Mouse (Mus musculus) spleen, embryonic (tissue): Measurements from ENCODE around the gene Fxyd2.

Experiments
- CTCF ChIA-PET: fragments of 350-600 bp; sonication (Branson Sonifier 250); formaldehyde crosslinking; loops from one replicate; lab custom pipeline; 2022; lab: Charles Lee

The Fxyd2 gene

DNA sequence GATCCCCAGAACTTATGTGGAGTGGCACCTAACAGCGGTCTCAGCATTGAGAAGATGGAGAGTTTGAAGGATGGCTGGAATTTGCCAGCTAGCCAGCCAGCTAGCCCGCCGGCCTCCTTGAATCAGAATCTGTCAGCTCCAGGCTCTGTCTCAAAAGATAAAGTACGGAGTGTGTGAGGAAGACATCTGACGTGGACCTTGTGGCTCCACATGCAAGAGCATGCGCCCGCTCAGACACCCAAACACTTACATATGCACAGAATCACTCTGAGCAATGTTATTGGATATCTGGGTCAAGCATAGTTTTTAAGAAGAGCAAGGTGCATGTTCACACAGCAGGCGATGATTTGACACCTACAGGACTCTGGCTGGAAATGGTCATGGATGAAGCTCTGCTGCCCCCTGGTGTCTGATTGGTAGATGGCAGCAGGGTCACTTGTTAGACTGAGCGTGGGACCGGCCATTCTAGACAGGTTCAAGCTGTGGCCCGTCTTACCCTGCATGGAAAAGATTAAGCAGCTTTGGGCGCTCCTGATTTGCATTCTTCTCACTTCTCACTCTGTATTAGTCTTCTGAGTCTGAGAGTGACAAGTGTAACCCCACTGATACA is 11.0 kb upstream of the Fxyd2 start:
- CTCF ChIA-PET: interaction anchor here (1.0 to 2.1 kb wide), 6 partner anchors 87 to 366 kb away, joined by 3 to 10 read pairs (median 5); no protein-coding TSS in a partner anchor

DNA sequence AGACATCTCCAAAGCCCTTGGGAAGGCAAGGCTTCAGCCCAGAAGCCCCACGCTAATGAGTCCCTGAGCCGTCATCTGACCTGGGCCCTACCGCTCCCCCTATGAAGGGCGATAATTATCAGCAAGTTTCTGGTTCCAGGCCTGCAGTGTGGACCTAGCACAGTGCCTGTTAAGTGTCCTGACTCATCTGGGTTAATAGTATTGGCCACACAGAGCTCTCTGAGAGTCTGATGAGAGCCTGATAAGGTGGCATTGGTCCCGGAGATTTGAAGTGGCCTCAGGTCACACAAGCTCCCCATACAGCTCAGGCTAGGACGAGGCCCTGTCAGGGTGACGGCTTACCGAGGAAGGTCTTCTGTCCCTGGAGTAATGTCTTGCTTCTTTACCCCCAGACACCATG is 9.9 kb upstream of the Fxyd2 start:
- CTCF ChIA-PET: interaction anchor here (0.8 to 2.1 kb wide), 5 partner anchors 81 to 367 kb away, joined by 3 to 10 read pairs (median 5); no protein-coding TSS in a partner anchor

DNA sequence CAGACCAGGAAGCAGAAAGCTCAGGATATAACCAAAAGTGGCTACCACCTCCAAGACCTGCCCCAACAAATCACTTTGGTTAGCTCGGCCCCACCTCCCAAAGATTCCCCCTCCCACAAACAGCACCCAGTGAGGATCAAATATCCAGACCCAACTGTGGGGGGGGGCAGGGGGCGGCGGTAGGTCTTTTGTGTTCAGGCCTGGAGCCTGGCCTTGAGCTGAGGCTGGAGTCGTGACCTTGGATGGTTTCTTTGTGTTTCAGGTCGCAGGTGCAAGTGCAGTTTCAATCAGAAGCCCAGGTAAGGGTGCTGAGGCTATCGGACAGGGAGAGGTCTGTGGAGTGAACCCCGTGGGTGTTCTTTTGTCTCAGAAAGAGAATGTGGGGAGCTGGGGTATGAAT is 8.2 kb upstream of the Fxyd2 start:
- CTCF ChIA-PET: no interaction called here

DNA sequence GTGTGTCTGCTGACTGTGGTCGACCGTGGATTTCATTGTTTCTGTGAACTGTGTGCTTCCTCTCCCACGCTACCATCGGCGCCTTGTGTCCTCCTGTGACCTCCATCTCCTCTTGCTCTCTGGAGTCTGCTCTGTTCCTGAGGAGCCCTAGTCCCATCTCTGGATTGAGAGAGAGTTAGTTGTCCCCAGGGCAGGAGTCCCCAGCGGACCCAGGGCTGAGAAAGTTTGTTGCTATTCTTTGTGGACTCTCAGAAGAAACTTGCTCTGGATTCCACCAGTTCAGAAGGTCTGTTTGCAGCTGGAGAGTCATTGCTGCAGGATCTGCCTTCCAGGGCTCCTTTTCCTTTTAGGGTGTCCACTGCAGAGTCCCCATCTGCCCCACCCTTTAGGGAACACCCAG is 4.3 kb upstream of the Fxyd2 start:
- CTCF ChIA-PET: no interaction called here

DNA sequence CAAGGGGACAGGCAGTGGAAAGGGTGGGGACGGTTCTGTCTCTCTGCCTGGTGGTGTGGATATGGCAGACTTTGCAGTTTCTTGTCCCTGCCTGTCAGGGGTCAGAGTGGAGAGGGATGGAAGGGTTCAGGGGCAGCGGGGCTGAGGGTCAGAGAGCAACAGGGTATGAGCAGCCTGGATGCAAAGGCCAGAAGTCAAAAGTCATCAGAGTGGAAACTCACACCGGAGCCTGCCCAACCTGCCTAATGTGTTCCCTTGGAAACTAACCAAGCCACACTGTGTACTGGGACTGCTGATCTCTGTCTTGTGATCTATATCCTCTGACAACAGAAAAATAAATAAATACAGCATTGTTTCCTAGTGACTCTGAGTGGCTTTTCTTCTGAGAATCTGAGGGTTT is 3.7 kb upstream of the Fxyd2 start:
- CTCF ChIA-PET: no interaction called here

DNA sequence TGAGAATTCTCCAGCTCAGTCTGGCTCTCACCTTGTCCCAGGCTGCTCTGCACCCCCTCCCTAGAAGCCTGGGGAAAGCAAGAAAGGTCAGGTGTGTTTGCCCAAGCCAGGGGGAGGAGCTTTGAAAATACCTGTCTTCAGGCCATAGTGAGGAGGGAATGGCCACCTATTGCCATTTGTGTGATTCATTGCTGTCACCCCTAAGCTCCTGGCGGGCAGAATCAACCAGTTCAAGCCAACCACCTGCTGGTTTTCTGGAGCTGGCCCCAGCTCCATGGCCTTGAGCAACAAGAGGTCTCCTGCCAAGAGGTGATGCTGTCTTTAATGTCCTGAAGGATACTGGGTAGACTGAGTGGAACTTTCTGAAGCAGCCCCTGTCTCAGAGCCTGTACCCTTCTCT is 1.1 kb upstream of the Fxyd2 start:
- CTCF ChIA-PET: no interaction called here

DNA sequence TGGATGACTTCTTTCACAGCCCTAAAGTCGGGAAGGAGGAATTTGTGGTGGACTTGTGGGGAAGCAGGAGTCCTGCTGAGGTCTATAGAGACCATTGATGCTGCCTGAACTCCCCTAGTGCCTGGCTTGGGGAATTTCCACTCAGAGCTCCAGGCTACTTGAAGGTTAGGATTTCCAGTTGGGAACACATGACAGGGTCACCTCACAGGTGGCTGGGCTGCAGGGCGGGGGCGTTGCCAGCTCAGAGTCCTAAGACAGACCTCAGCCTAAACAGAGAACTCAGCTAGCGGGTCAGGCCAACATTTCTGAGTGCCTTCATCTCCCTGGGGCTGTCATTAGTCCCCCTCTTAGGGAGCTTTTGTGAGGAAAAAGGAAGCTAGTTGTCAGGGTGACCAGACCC is 2.4 kb downstream of the Fxyd2 start:
- CTCF ChIA-PET: no interaction called here

DNA sequence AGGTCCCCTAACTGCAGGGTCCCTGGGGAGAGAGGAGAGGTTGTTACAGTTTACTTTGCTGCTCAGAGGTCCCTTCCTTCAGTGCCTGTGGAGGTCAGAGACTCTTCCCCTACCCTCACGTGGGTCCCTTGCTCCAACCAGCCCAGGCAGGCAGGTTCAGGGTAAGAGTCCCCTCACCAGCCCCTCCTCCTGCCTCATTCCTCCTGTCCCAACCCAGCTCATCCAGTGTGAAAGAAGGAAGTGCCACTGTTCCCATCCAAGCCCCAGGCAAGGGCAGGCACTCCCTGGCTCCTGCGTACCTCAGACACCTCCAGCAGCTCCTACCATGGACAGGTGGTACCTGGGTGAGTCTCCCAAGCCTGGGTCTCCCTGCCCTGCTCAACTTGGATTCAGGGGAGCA is 3.5 kb downstream of the Fxyd2 start:
- CTCF ChIA-PET: no interaction called here

DNA sequence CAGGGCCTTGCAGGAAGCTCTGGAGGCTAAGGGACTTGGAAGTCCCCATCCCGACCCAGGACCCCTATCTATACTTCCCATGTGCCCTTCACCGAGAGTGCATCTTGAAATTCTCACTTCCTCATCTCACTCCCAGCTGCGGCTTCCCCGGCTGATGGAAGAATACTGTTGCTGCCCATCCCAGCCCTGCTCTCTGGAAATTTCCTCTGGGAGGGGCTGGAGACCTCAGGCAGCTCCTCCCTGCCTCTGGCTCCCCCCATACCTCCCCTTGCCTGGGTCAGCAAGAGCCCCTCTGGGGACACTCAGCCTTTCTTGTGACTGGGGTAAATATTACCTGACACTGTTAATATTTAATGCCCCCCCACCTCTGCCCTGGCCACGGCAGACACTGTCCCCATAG is 6.2 kb downstream of the Fxyd2 start:
- CTCF ChIA-PET: no interaction called here

DNA sequence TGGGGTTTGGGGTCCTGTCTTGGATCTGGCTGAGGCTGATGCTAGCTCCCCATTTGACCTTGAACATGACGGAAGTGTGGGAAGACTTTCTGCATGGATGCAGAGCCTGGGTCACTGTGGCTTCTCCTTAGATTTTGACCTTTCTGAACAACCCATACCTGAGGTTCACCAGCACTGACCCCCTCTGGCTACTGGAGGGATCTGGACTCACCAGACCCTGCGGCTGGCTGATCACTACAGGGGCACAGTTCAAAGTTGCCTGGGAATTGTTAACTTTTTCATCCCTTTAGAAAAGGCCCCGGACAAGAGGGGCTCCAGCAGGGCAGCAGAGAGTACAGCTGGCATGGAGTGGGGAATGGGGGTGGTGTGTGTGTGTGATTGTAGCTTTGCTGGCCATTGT is 7.3 kb downstream of the Fxyd2 start:
- CTCF ChIA-PET: interaction anchor here (1.1 kb wide), 1 partner anchor 171 kb away, joined by 5 read pairs; no protein-coding TSS in a partner anchor

DNA sequence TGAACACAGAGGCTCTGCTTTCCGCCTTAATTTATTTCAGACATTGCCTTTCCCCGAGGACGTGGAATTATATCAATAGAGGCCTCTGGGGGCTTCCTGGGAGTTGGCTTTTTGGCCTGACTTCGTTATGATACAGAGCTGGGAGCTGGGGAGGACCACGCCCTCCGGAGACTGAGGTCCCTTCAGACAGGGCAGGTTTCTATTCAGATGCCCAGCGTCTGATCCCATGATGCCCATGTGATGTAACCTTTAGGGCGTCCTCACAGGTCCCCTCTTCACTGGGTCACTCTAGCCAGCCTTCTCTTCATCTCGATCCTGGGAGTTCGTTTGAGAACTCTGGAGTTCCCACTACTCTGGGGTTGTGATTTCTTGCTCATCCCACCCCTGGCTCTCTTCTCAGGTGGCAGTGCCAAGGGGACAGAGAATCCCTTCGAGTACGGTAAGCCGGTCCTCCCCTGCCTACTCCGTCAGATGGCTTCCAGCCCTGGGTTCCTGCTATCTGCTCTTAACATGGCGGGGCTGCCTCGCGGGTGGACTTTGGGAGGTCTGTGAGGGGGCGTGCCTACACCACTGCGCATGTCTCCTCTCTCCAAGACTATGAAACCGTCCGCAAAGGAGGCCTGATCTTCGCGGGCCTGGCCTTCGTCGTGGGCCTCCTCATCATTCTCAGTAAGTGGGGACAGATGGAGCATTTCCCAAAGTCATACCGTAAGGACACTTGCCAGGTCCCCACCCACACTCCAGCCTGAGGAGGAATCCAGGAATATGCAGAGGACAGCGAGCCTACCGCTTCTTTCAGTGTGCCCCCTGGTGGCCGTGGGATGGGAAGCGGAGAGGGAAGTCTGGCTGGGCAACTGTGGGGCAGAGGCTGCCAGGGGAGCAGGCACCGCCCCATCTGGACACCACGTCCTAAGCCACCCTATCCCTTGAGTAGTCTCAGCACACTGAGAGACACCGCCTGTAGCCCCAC is 8.5 kb downstream of the Fxyd2 start:
- CTCF ChIA-PET: interaction anchor here (0.8 kb wide), 1 partner anchor 213 kb away, joined by 4 read pairs; no protein-coding TSS in a partner anchor

DNA sequence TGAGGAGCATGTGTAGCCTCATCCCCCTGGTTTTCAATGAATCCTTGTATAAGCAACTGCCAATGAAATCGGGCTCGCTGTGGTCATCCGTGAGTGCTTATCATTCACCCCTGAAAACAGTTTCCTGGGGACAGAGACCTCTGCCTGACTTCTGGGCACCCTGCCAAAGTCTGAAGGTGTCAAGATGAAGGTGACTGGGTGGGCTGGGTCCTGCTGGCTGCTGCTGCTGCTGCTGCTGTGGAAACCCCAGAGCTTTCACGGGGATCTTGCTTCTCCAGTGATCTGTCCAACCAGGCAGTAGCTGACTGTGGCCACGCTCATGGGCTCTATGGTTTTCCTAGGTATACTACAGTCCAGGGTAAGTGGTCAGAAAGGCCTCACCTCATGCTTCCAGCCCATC is 10.7 kb downstream of the Fxyd2 start:
- CTCF ChIA-PET: no interaction called here

DNA sequence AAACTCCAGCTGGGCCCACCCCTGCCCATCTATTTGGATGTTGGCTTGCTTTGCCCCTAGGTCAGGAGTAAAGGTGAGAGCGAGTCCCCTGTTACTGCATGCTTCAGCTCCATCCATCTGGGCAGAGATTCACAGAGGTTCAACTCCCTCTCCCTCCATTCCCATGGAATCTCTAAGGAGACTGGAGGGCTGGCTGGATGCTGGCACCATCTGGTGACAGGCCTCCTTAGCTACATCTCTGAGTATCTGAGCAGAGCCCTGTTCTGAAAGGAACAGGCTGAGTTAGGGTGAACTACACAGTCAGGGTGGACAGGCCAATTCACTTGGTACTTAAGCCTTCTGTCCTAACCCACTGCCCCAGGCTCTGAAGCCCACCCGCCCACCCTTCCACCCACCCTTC is 11.1 kb downstream of the Fxyd2 start:
- CTCF ChIA-PET: no interaction called here

DNA sequence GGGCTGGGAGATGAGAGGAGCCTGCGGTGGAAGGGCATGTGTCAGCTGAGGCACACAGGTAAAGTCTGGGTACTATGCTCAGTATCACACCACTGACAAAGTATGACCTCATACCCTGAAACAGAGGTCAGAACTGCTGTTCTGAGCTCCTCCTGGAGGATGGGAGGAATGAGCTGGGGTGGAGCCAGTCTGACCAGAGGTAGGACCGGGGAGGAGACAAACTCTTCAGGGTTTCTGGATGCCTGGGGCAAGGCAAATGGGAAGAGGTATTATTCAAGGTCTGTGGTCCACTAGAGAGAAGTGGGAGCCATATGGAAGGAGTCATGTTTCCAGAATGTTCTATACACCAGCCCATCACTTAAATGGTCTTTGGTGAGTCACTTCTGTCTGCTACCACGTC is 11.6 kb downstream of the Fxyd2 start:
- CTCF ChIA-PET: no interaction called here

DNA sequence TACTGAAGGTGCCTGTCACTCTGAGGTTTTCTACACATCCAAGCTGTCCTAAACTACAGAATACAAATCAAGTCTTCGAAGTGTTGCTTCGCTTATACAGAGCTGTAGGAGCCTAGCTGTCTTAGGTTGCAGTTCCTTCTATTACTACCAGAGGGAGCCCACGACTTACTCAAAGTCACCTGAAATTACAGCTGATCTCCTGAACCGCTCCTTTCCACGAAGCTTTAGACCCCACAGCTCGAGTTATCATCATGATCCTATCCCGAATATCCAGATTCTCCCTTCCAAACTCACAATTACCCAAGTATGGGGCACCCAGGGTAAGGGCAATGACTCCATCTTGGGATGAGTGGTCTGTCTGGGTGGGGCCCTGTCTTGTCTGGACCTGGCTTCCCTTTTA is 12.3 kb downstream of the Fxyd2 start:
- CTCF ChIA-PET: no interaction called here

DNA sequence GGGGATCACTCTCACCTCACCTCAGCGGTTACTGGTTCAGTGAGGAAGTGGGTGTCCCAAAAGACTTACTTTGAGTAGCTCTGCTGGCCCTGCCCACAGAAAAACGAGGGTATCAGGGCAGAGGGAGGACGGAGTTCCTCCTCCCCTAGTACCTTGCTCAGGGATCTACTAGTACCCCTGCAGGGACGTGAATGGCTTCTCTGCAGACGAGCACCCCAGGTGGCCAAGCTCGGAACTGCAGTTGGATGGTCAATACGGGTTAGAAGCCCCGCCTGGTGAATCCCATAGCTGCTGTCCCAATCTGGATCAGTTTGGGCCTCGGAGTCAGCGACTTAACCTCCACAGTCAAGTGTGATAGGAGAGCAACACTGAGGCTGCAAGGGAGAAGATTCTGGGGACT is 12.8 kb downstream of the Fxyd2 start:
- CTCF ChIA-PET: interaction anchor here (0.8 kb wide), 1 partner anchor 267 kb away, joined by 3 read pairs; no protein-coding TSS in a partner anchor

DNA sequence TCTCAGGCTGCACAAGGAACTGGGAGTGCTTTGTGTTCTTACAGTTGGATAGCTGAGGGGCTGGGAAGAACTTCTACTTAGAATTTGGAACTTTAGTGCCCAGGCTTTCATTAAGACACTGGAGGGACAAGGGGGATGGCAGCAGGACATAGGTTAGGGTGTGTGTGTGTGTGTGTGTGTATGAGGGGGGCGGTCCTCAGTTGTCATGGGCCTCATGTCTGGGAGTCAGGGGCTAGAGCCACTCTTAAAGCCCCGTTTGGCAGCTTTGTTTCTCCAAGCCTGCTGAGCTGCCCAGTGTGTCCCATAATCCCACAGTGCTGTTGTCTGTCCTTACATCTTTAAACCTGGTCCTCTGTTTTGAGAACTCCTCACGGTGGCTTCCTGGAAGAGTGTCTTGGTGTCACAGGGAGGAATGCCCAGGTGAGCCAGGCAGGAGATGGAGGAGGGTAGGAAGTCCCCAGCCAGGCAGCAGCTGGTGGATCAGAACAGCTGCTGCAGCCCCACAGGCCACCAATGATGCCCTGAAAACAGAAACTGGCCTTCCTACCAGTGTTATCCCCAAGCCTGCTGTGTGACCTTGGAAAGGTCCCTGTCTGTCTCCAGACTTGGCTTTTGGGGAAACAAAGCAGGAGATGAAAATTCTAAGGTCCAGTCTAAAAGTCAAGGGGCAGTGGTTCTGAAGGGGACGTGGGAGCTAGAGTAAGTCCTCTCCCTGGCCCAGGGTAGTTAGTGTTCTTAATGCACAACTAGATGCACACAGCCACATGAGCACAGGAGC is 13.4 kb downstream of the Fxyd2 start:
- CTCF ChIA-PET: interaction anchor here (0.8 kb wide), 1 partner anchor 268 kb away, joined by 3 read pairs; no protein-coding TSS in a partner anchor

DNA sequence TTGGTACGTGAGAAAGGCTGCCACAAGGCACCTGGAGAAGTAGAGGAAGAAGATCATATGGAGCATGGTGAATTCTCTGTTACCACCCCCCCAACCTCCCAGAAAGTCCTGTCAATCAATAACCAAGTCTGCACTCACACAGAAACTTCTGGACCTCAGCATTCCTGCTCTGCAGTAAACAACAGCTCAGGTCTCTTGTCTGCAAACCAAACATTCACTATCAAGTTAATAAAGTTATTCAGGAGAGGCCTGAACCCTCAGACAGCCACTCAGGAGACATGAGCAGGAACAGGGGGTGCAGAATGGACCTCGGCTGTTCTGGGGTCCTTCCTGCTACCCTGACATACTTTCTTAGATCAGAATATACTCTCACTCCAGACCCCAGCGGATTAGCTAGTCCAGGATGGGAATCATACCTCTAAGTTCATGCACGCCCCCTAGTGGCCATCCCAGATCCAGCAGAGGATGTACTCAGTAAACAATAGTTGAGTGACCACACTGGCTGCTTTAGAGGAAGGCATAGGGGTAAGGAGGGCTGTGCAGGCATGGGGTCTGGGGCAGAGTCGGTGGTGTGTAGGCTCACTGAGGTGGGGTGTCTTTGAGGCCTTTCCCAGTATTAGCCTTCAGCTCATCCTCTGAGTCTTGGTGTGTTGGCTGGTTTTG is 14.1 kb downstream of the Fxyd2 start:
- CTCF ChIA-PET: interaction anchor here (0.6 kb wide), 1 partner anchor 1140 kb away, joined by 3 read pairs; no protein-coding TSS in a partner anchor

DNA sequence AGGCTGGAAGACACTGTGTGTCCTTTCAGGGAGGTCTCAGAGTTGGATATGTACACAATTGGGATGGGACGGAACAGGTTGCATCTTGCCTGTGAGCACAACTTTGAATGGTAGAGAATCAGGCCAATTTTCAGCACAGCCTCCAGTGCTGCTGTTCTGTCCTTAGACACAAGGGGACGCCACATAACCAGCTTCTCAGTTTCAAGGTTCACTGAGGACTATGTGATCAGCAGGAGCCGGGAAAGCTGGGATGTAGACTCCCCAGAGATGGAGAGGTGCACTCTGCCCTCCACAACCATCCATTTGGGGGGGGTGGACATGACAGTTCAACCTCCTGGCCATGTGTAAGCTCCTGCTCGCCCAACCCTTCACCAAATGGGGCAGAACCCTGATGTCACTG is 16.4 kb downstream of the Fxyd2 start:
- CTCF ChIA-PET: interaction anchor here (0.9 kb wide), 1 partner anchor 34 kb away, joined by 3 read pairs; no protein-coding TSS in a partner anchor

DNA sequence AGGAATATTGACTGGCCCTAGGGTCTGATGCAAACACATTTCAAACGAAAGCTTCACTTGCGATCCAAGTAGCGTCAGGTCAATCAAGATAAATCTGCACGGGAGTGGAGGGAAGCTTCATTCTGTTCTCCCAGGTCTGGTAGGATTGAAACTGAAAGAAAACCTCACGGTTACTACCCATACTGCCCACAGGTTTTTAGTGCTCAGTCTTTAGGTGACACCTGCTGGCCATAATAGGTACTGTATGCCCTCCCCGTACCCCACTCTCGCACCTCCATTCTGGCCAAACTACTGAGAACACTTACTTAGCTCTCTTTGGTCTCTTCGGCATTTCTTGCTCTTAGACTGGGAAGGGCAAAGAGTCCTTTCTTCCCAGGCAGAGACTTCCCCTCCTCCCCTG is 17.8 kb downstream of the Fxyd2 start:
- CTCF ChIA-PET: interaction anchor here (0.7 kb wide), 1 partner anchor 181 kb away, joined by 3 read pairs; no protein-coding TSS in a partner anchor

DNA sequence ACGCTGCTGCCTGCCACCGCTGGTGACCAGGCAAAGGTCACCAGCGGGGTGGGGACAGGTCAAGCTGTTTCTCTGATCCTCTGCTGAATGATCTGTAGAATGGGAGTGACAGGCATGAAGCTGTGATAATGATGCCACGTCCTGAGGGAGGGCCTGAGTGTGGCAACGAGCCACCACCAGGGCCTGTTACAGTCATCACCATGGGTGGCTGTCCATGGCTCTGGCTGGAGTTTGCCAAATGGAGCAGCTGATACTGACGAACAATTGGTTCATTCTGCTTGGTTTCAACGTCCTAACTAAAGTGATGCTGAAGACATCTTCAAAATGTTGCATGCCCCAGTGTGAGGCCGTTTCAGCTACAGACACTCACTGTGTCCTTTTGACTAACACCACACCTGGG is 18.8 kb downstream of the Fxyd2 start:
- CTCF ChIA-PET: no interaction called here
